Mouse (Mus musculus): ENCODE measurements around the gene Ints5. TPM values are rescaled to one million over a fixed set of nuclear protein-coding genes. Genes with fewer than 3 reads are reported as not detected.

The Ints5 gene
- total RNA-seq, 2 experiments from 2014 or later: 22.4 to 25.3 TPM

Small RNA genes lying within 50 kb of the gene (microRNA-seq; reads per million reads assigned to microRNA genes)
- gene Mir5136: not detected

Other genes starting within 250 kb of the Ints5 start
- gene Chrm1, start 229.2 kb upstream of the Ints5 start, total RNA-seq (2021): 100 to 1,000 TPM; 157 to 166 TPM
- 100 to 1,000 TPM; 151 to 173 TPM for gene Slc3a2, start 169.6 kb upstream of the Ints5 start, total RNA-seq (2021)
- 10 to 100 TPM; 50.8 to 55.2 TPM for gene Wdr74, start 157.2 kb upstream of the Ints5 start, total RNA-seq (2021)
- gene 1700092M07Rik, start 152.3 kb upstream of the Ints5 start, total RNA-seq (2021): 1 to 10 TPM in 1 of 2 experiments, not detected in 1; 3.4 TPM
- gene Stx5a, start 151.6 kb upstream of the Ints5 start, total RNA-seq (2021): 10 to 100 TPM; 57.9 to 81.8 TPM
- 10 to 100 TPM; 68.5 to 99.7 TPM for gene Nxf1, start 135.9 kb upstream of the Ints5 start, total RNA-seq (2021)
- 10 to 100 TPM; 68.5 to 75.9 TPM for gene Tmem223, start 122.0 kb upstream of the Ints5 start, total RNA-seq (2021)
- gene Tmem179b, start 118.5 kb upstream of the Ints5 start, total RNA-seq (2021): 10 to 100 TPM in 1 of 2 experiments, 1 to 10 TPM in 1; 8.9 to 11.0 TPM
- gene Taf6l, start 106.6 kb upstream of the Ints5 start, total RNA-seq (2021): 10 to 100 TPM; 12.5 to 14.4 TPM
- 100 to 1,000 TPM; 102 to 107 TPM for gene Polr2g, start 94.4 kb upstream of the Ints5 start, total RNA-seq (2021)
- 1 to 10 TPM; 4.9 to 6.3 TPM for gene Zbtb3, start 90.5 kb upstream of the Ints5 start, total RNA-seq (2021)
- 10 to 100 TPM; 33.1 to 33.3 TPM for gene Ttc9c, start 73.7 kb upstream of the Ints5 start, total RNA-seq (2021)
- 100 to 1,000 TPM; 110 to 118 TPM for gene Hnrnpul2, start 73.0 kb upstream of the Ints5 start, total RNA-seq (2021)
- gene AC129217.1, start 63.2 kb upstream of the Ints5 start, total RNA-seq (2021): not detected
- 100 to 1,000 TPM; 118 TPM for gene Bscl2, start 55.5 kb upstream of the Ints5 start, total RNA-seq (2021)
- gene Gng3, start 53.8 kb upstream of the Ints5 start, total RNA-seq (2021): 100 to 1,000 TPM; 190 to 230 TPM
- gene Lrrn4cl, start 42.2 kb upstream of the Ints5 start, total RNA-seq (2021): 1 to 10 TPM; 1.3 to 1.6 TPM
- 100 to 1,000 TPM in 1 of 2 experiments, 10 to 100 TPM in 1; 92.2 to 101 TPM for gene Ubxn1, start 21.5 kb upstream of the Ints5 start, total RNA-seq (2021)
- 10 to 100 TPM; 32.1 to 39.8 TPM for gene Uqcc3, start 12.1 kb upstream of the Ints5 start, total RNA-seq (2021)
- 1 to 10 TPM; 4.8 to 5.0 TPM for gene Lbhd1, start 9.3 kb upstream of the Ints5 start, total RNA-seq (2021)
- gene Gm49403, start 9.1 kb upstream of the Ints5 start, total RNA-seq (2021): not detected
- gene 1810009A15Rik, start 4.2 kb upstream of the Ints5 start, total RNA-seq (2021): 10 to 100 TPM; 21.6 to 26.6 TPM
- gene Gm49416, start 4.1 kb upstream of the Ints5 start, total RNA-seq (2021): 1 to 10 TPM in 1 of 2 experiments, not detected in 1; 7.6 TPM
- 100 to 1,000 TPM in 1 of 2 experiments, 10 to 100 TPM in 1; 95.3 to 102 TPM for gene Ganab, start 5.1 kb downstream of the Ints5 start, total RNA-seq (2021)
- 100 to 1,000 TPM; 167 to 187 TPM for gene B3gat3, start 27.4 kb downstream of the Ints5 start, total RNA-seq (2021)
- 1 to 10 TPM; 7.0 to 7.2 TPM for gene Rom1, start 36.4 kb downstream of the Ints5 start, total RNA-seq (2021)
- gene Eml3, start 36.5 kb downstream of the Ints5 start, total RNA-seq (2021): 10 to 100 TPM in 1 of 2 experiments, 1 to 10 TPM in 1; 9.6 to 12.6 TPM
- gene Mta2, start 48.9 kb downstream of the Ints5 start, total RNA-seq (2021): 10 to 100 TPM; 43.9 to 52.0 TPM
- gene Tut1, start 60.8 kb downstream of the Ints5 start, total RNA-seq (2021): 10 to 100 TPM; 17.5 to 21.5 TPM
- 100 to 1,000 TPM; 219 to 232 TPM for gene Eef1g, start 74.0 kb downstream of the Ints5 start, total RNA-seq (2021)
- gene Ahnak, start 96.3 kb downstream of the Ints5 start, total RNA-seq (2021): 10 to 100 TPM; 16.6 to 32.1 TPM
- not detected for gene Scgb1a1, start 195.0 kb downstream of the Ints5 start, total RNA-seq (2021)
- gene Asrgl1, start 242.6 kb downstream of the Ints5 start, total RNA-seq (2021): 100 to 1,000 TPM; 136 to 137 TPM